Mouse (Mus musculus) bone marrow macrophage, adult 2 months (primary cell): ENCODE measurements around the gene Foxc1. TPM values are rescaled to one million over a fixed set of nuclear protein-coding genes. Genes with fewer than 3 reads are reported as not detected.

Source experiments
- H3K27ac ChIP-seq: 2 replicates; pipeline ENCODE4 v1.5.1; 2012; ENCODE audit warnings: low read depth, low read length; ENCODE audit not compliant: insufficient read depth
- H3K4me1 ChIP-seq: 2 replicates; pipeline ENCODE4 v1.6.1; 2012; ENCODE audit warnings: low read length; ENCODE audit not compliant: control insufficient read depth, insufficient read depth
- H3K4me3 ChIP-seq: 2 replicates; pipeline ENCODE4 v1.5.1; 2012; ENCODE audit warnings: mild to moderate bottlenecking, low read length, moderate library complexity; ENCODE audit not compliant: insufficient read depth
- CTCF ChIP-seq: IDR thresholded peaks from 2 replicates; pipeline ENCODE4 v1.5.1; 2012; ENCODE audit warnings: low read depth, mild to moderate bottlenecking, low read length, moderate library complexity
- POLR2A ChIP-seq: IDR thresholded peaks from 2 replicates; pipeline ENCODE4 v1.6.1; 2012; ENCODE audit warnings: mild to moderate bottlenecking, low read depth, low read length, borderline replicate concordance
- polyA plus RNA-seq: library from polyadenylated mRNA; stranded (reverse); fragments of >200 nt; gene quantifications from 2 replicates; pipeline ENCODE4 v1.2.4, GENCODE M21; 2012; ENCODE audit not compliant: missing spikeins, insufficient read depth, insufficient read length

Gene Foxc1
- polyA plus RNA-seq, 1 experiment, result 0.09 TPM

- Histone ChIP-seq H3K4me3 (peak overlapping the region; percentile 58), H3K4me1 (no peaks in the 10 kb centered on the region), H3K27ac (no peak overlapping the region)
- TF ChIP-seq POLR2A, result no peak
- no peak for TF ChIP-seq CTCF
Observed at GRCm38 (mm10) chr13:31805831-31806427, 504 bp upstream of the Foxc1 start.

GRCm38 (mm10) chr13:31806890-31807735 lies 680 bp downstream of the Foxc1 start:
- no peaks in the 10 kb centered on the region for H3K4me1 ChIP-seq
- no peak overlapping the region for H3K27ac ChIP-seq
- peak overlapping the region; percentile 58 for H3K4me3 ChIP-seq
- TF ChIP-seq CTCF (no peak), POLR2A (no peak)

- TF ChIP-seq CTCF (no peak), POLR2A (no peak)
- no peak overlapping the region for H3K27ac ChIP-seq
- H3K4me3 ChIP-seq, result peak overlapping the region; percentile 58
- H3K4me1 ChIP-seq, result no peaks in the 10 kb centered on the region
Observed at GRCm38 (mm10) chr13:31807736-31808115, 1.3 kb downstream of the Foxc1 start.

GRCm38 (mm10) chr13:31808116-31808803 lies 1.8 kb downstream of the Foxc1 start:
- H3K27ac ChIP-seq, result no peak overlapping the region
- H3K4me1 ChIP-seq, result no peaks in the 10 kb centered on the region
- TF ChIP-seq POLR2A (no peak), CTCF (no peak)
- H3K4me3 ChIP-seq, result peak overlapping the region; percentile 58

GRCm38 (mm10) chr13:31808804-31809420 lies 2.5 kb downstream of the Foxc1 start:
- Histone ChIP-seq H3K4me1 (no peaks in the 10 kb centered on the region), H3K4me3 (peak overlapping the region; percentile 58), H3K27ac (no peak overlapping the region)
- no peak for TF ChIP-seq CTCF
- TF ChIP-seq POLR2A, result no peak

- H3K4me3 ChIP-seq, result no peak overlapping the region
- TF ChIP-seq CTCF (no peak), POLR2A (no peak)
- H3K27ac ChIP-seq, result no peak overlapping the region
- no peaks in the 10 kb centered on the region for H3K4me1 ChIP-seq
Observed at GRCm38 (mm10) chr13:31809701-31810100, 3.3 kb downstream of the Foxc1 start.

- H3K4me3 ChIP-seq, result 0 out of 2 replicates have a peak overlapping the region, but pooled peaks have one; percentile 2
- no peak overlapping the region for H3K27ac ChIP-seq
Observed at GRCm38 (mm10) chr13:31810375-31810692, 3.9 kb downstream of the Foxc1 start.

GRCm38 (mm10) chr13:31810693-31811541 lies 4.5 kb downstream of the Foxc1 start:
- Histone ChIP-seq H3K27ac (no peak overlapping the region), H3K4me1 (no peaks in the 10 kb centered on the region), H3K4me3 (0 out of 2 replicates have a peak overlapping the region, but pooled peaks have one; percentile 2)
- TF ChIP-seq POLR2A (no peak), CTCF (no peak)

More at GRCm38 (mm10) chr13:31810375-31810692, 3.9 kb downstream of the Foxc1 start:
- H3K4me1 ChIP-seq, result no peaks in the 10 kb centered on the region
- TF ChIP-seq CTCF, result no peak
- no peak for TF ChIP-seq POLR2A

- no peaks in the 10 kb centered on the region for H3K4me1 ChIP-seq
- TF ChIP-seq POLR2A, result no peak
- no peak for TF ChIP-seq CTCF
- H3K27ac ChIP-seq, result no peak overlapping the region
- no peak overlapping the region for H3K4me3 ChIP-seq
Observed at GRCm38 (mm10) chr13:31811542-31812021, 5.1 kb downstream of the Foxc1 start.
